Mouse (Mus musculus) frontal cortex, adult (tissue): ENCODE measurements around the gene Gm14305.
"Not testable (repeated sequence)": the region's sequence is repeated elsewhere in the genome, so short reads cannot be mapped to it uniquely, and the experiment has no call there.

Experiments used
- ATAC-seq: cut with Nextera tagmentation; 2 replicates; pipeline ENCODE4 v1.9.2; 2017; ENCODE audit warnings: mild to moderate bottlenecking, moderate library complexity, mixed read lengths; ENCODE audit not compliant: low TSS enrichment

The Gm14305 gene

GRCm38 (mm10) chr2:176708051-176708450, at the start of gene Gm14305:
TSS of gene Gm14305 (plus strand) at chr2:176708328.
- ATAC-seq = not testable (repeated sequence)

- ATAC-seq = not testable (repeated sequence)
Observed at GRCm38 (mm10) chr2:176670222-176670621, 37.9 kb upstream of the Gm14305 start, which contains the start of gene Zfp973. TSS of gene Zfp973 (plus strand) at chr2:176670522.
